Mouse (Mus musculus): ENCODE data around the gene Ddx4. TPM values are rescaled to one million over a fixed set of nuclear protein-coding genes. Genes with fewer than 3 reads are reported as not detected.

The Ddx4 gene
- not detected in 2 replicates for polyA plus RNA-seq (2012; ENCODE audit: low replicate concordance)

DNA sequence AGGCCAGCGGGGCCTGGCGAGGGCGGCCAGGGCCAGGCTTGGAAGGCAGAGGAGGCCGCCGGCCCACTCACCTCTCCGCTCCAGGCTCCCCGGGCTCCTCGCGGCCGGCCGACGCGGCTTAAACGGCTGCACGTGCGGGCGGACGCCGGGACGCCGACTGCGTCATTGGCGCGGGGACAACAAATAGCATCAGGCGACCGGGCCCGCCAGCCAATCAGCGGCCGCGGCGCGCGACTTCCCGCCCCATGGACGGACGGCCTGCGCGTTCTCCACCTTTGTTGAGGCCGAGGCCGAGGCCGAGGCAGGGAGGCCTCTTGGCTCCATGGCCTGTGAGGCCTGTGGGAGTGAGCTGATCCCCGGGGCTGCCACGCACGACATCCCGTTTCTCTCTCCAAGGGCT, at the start of gene Ddx4:
Gene Ddx4, minus strand, starts transcription at position 271 of the 400 bp plus-strand sequence.

DNA sequence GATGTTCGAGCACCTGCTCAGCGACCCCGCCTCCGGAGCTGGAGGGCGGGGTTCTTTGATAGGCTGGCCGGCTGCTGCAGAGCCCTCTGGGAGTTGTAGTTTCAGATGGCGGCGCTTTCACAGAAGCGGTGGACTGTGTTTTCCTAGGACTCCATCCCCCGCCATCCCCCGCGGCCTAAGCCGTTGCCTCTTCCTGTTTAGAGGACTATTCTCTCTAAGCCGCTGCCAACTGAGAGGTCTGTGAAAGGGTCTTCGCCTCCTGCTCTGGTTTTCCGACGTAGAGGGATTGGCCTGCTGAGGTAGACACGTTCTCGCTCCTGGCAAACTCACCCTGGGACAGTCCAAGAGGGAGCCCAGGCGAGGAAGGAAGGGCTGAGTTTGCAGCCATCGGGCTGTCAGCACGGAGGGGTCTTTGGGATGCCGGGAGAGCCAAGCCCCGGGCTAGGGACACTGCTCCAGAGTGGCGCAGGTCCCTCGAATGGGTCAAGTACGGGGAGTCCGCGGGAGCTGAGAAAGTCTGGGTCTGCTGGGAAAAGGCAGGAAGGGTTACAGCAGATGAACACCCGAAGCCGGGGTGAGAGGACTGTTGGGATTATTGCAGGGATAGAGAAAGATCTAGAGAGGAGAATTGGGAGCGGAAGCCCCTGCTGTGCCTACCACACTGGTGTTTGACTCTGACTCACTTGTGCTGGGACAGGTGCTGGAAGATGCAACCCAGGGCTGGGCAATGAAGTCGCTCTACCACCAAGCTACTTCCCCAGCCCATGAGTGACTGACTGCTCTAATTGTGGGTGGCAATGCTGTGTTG, 8.5 kb upstream of the Ddx4 start, which contains the start of gene Slc38a9:
Gene Slc38a9, plus strand, starts transcription at position 178 of the 808 bp plus-strand sequence.

DNA sequence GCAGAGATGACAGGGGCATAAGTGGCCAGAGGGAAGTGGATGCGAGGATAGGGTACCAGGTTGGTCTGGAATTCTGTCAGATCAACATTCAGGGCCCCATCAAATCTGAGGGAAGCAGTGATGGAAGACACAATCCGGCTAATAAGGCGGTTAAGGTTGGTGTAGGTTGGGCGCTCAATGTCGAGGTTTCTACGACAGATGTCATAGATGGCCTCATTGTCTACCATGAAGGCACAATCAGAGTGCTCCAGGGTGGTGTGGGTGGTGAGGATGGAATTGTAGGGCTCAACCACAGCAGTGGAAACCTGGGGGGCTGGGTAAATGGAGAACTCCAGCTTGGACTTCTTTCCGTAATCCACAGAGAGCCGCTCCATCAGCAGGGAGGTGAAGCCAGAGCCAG, 58.0 kb downstream of the Ddx4 start, which contains the start of gene Il31ra:
Gene Il31ra, minus strand, starts transcription at position 101 of the 400 bp plus-strand sequence.

Other genes starting within 250 kb of the Ddx4 start
- gene Il6st, start 188.4 kb downstream of the Ddx4 start, polyA plus RNA-seq (2012; ENCODE audit: low replicate concordance): 6.9 and 10.2 TPM in 2 replicates
- gene Il31ra, start 58.1 kb downstream of the Ddx4 start, polyA plus RNA-seq (2012; ENCODE audit: low replicate concordance): 0.06 TPM in 1 of 2 replicates, not detected in the other
- gene Slc38a9, start 8.3 kb upstream of the Ddx4 start, polyA plus RNA-seq (2012; ENCODE audit: low replicate concordance): 2.6 and 3.8 TPM in 2 replicates
- gene Plpp1, start 148.3 kb upstream of the Ddx4 start, polyA plus RNA-seq (2012; ENCODE audit: low replicate concordance): 7.7 and 10.7 TPM in 2 replicates

All from hematopoietic multipotent progenitor cell, adult 10-12 weeks (in vitro differentiated cells).